Comparison of ENCODE assay signal across 19 mouse cellular contexts in the genomic region with DNA sequence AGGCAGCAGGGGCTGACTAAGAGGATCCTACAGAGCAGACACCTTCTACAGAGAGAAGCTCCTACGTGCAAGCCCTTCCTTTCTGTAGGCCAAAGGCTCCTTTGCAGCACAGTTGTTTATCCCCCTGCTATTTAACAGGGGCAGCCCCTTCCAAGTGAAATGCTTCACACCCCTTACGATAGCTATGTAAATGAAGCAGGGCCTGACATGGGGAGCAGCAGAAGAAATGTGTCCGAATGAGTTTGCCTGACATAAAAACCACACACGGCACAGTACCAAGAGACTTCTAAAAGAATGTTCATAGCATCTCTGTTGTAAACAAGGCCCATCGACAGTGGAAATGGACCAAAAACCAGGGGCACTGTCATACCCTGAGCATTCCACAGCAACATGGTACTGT.
DNase-seq lines count a peak whose midpoint lies in the region; ATAC-seq and TF ChIP-seq lines count a peak whose summit lies in the region.
"Had no signal": no experiment of that assay in that cellular context is flagged by ENCODE, and none has a peak within 500 bp of the region (broad histone marks: within the 10 kb centered on the region; RNA-seq: fewer than 3 reads in every experiment).

No protein-coding gene starts in this region.

- no peaks in the 10 kb centered on the region for H3K79me2 ChIP-seq in CH12.LX (replicated peaks; ENCODE audit: control insufficient read depth, extremely low read depth, insufficient read depth, poor library complexity, severe bottlenecking)

- H3K27me3 ChIP-seq in CH12.LX (replicated peaks), result no peaks in the 10 kb centered on the region
- H3K27me3 ChIP-seq in midbrain, embryonic 13.5 days, result no peaks in the 10 kb centered on the region
- H3K27me3 ChIP-seq: embryonic facial prominence, embryonic 12.5 days; forebrain, embryonic 13.5 days; forebrain, embryonic 15.5 days had no signal

- 0 out of 2 replicates have a peak overlapping the region, but pooled peaks have one; percentile 1 for H3K4me2 ChIP-seq in CH12.LX (ENCODE audit: insufficient read depth, low read depth, poor library complexity, severe bottlenecking)
- no peak overlapping the region for H3K4me2 ChIP-seq in midbrain, embryonic 13.5 days (replicated peaks)
- H3K4me2 ChIP-seq: embryonic facial prominence, embryonic 12.5 days; forebrain, embryonic 13.5 days; forebrain, embryonic 15.5 days had no signal

- TF ChIP-seq EP300 in CH12.LX (IDR thresholded peaks at IDR 0.05; ENCODE audit: low read length), result no peak

- in situ Hi-C loops in CH12.LX (cut with MboI; ENCODE audit: low pct_ligation_motif_present, low pct_unique_long_range_greater_than_20kb, low sequenced_read_pairs), result no loop called here

- WGBS in midbrain, embryonic 13.5 days, result 79% methylated on average over 5 of the region's 5 CpGs

- no peak overlapping the region for H3K4me3 ChIP-seq in CH12.LX (replicated peaks in 1 of 3; ENCODE audit: low read depth in 2 of 3, low read length in 2 of 3, poor library complexity in 1 of 3)
- H3K4me3 ChIP-seq in midbrain, embryonic 13.5 days (replicated peaks), result no peak overlapping the region
- H3K4me3 ChIP-seq: embryonic facial prominence, embryonic 10.5 days; embryonic facial prominence, embryonic 12.5 days; forebrain, embryonic 13.5 days; forebrain, embryonic 15.5 days had no signal

- DNase-seq in heart, adult 11 months, result peak; percentile 70
- no peak for DNase-seq in heart, postnatal 25 days (ENCODE audit: low spot score)
- DNase-seq in CH12.LX (ENCODE audit: extremely low read depth), result peak; percentile 55
- no peak for DNase-seq in thymus, postnatal 0 days (ENCODE audit: low spot score)
- DNase-seq: adrenal gland, adult 8-10 months; adrenal gland, postnatal 14 days; adrenal gland, postnatal 36 days; cerebellum, adult 11-12 months; cerebellum, adult 2 months; cerebellum, adult 9-10 months; cerebellum, postnatal 10 days; cerebellum, postnatal 25 days; forebrain, postnatal 0 days had no signal

- H3K9me3 ChIP-seq in CH12.LX (replicated peaks; ENCODE audit: low read length), result no peaks in the 10 kb centered on the region
- H3K9me3 ChIP-seq in midbrain, embryonic 13.5 days, result no peaks in the 10 kb centered on the region
- H3K9me3 ChIP-seq: embryonic facial prominence, embryonic 10.5 days; embryonic facial prominence, embryonic 12.5 days; forebrain, embryonic 13.5 days; forebrain, embryonic 15.5 days had no signal

- H3K9ac ChIP-seq in CH12.LX (ENCODE audit: insufficient read depth, low read depth), result no peak overlapping the region
- H3K9ac ChIP-seq in midbrain, embryonic 13.5 days (replicated peaks), result no peak overlapping the region
- H3K9ac ChIP-seq: embryonic facial prominence, embryonic 12.5 days; forebrain, embryonic 13.5 days; forebrain, embryonic 15.5 days; forebrain, postnatal 0 days had no signal

- no peak for TF ChIP-seq CTCF in CH12.LX (conservative IDR thresholded peaks at IDR 0.05 in 1 of 2, IDR thresholded peaks at IDR 0.05 in 1 of 2; ENCODE audit: low read depth in 2 of 2, low read length in 2 of 2)

- no peak for TF ChIP-seq RAD21 in CH12.LX (IDR thresholded peaks at IDR 0.05; ENCODE audit: low read depth, low read length)

- peak; percentile 55 for ATAC-seq in inflammation-experienced regulatory T-cells, adult 6 months
- no peak for ATAC-seq in midbrain, embryonic 13.5 days
- ATAC-seq: forebrain, embryonic 13.5 days; forebrain, embryonic 15.5 days; forebrain, postnatal 0 days had no signal

- intact Hi-C loops in heart, postnatal 25 days (cut with DNase I), result no loop called here

- dilution Hi-C loops in CH12.LX (cut with MboI; ENCODE audit: extremely low pct_ligation_motif_present, extremely low pct_unique_long_range_greater_than_20kb, low sequenced_read_pairs), result no loop called here

- peaks cover 0 to 6% of the 10 kb centered on the region in 2 experiments for H3K36me3 ChIP-seq in CH12.LX (replicated peaks in 1 of 2; ENCODE audit: control insufficient read depth in 1 of 2, insufficient read depth in 1 of 2, low read length in 1 of 2)
- peaks cover 8% of the 10 kb centered on the region for H3K36me3 ChIP-seq in midbrain, embryonic 13.5 days
- H3K36me3 ChIP-seq: embryonic facial prominence, embryonic 12.5 days; forebrain, embryonic 15.5 days had no signal

- peaks cover 6 to 24% of the 10 kb centered on the region in 2 experiments for H3K4me1 ChIP-seq in CH12.LX (ENCODE audit: control insufficient read depth in 1 of 2, insufficient read depth in 2 of 2)
- H3K4me1 ChIP-seq in midbrain, embryonic 13.5 days (replicated peaks), result peaks cover 11% of the 10 kb centered on the region; the same call in 1 of the 2 replicates

- no peak overlapping the region for H3K27ac ChIP-seq in CH12.LX (ENCODE audit: insufficient read depth, low read depth)
- H3K27ac ChIP-seq in midbrain, embryonic 13.5 days, result no peak overlapping the region
- H3K27ac ChIP-seq: embryonic facial prominence, embryonic 10.5 days; embryonic facial prominence, embryonic 12.5 days; forebrain, embryonic 13.5 days; forebrain, embryonic 15.5 days had no signal

- TF ChIP-seq POLR2A in CH12.LX (IDR thresholded peaks at IDR 0.05; ENCODE audit: low read depth, low read length), result no peak

TF ChIP-seq in CH12.LX, 34 proteins besides CTCF, POLR2A, EP300 and RAD21:
- TF ChIP-seq MAFK (IDR thresholded peaks at IDR 0.05; ENCODE audit: insufficient replicate concordance, low read length) (no peak), MEF2A (IDR thresholded peaks at IDR 0.05; ENCODE audit: borderline replicate concordance, low read depth, low read length) (peak; percentile 11; the same call in 1 of the 2 replicates)

Comparison
In these comparisons a context has a peak if more than half of its experiments do, and no peak if none do; other contexts are left out.
1. DNase-seq: peak in heart, adult 11 months (single experiment) and CH12.LX (single experiment); none in heart, postnatal 25 days (single experiment) and thymus, postnatal 0 days (single experiment).